Mouse (Mus musculus): ENCODE data around the gene Spata1. TPM values are rescaled to one million over a fixed set of nuclear protein-coding genes. Genes with fewer than 3 reads are reported as not detected.

Gene Spata1
- polyA plus RNA-seq, 1 experiment from 2014 or later, result 2.8 TPM

DNA sequence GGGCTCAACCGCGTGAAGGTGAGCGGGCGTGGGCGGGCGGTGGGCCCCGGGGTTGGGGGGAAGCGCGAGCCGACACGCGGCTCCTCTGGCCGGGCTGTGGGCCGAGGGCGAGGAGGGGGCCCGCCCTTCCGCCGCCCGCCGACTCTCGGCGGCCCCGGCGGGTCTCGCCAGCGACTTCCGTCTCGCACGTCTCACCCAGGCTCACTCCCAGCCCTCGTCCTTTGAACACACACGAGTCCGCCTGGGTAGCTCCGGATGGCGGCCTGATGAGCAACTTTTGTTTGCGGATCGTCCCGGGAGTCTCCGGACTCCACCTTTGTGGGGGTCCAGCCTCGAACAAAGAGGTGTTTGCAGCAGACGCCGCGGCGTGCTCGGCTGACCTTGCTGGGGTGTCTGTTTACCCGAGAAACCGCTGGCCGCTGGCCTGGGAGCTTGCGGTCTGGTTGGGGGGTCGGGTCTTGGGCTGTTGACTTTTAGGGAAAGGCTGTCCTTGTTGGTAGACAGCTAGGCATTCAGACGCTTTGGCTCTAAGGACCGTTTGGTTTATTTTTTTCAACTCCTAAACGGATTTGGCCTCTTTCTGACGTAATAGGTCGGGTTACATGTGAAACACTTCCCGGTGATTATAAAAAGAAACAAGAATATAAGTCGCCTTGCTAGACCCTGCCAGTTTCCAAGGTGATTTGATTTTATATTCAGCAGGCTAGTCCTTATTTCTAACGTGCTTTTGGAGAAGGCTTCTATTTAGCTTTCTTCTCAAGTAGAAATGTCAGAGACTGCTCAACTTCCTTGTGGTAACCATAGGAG is 653 bp upstream of the Spata1 start:
- Histone ChIP-seq H3K27me3 (replicated peaks) (no peaks in the 10 kb centered on the region), H3K4me1 (replicated peaks) (peaks cover 18% of the 10 kb centered on the region), H3K27ac (peak overlapping the region; percentile 96), H3K4me2 (replicated peaks) (peak overlapping the region; percentile 65), H3K36me3 (peaks cover 5% of the 10 kb centered on the region; the same call in 1 of the 2 replicates), H3K9me3 (no peaks in the 10 kb centered on the region), H3K4me3 (replicated peaks) (peak overlapping the region; percentile 87), H3K9ac (peak overlapping the region; percentile 92)
- ATAC-seq, result peak; percentile 74
- under 1% methylated on average over 57 of the region's 57 CpGs for WGBS

DNA sequence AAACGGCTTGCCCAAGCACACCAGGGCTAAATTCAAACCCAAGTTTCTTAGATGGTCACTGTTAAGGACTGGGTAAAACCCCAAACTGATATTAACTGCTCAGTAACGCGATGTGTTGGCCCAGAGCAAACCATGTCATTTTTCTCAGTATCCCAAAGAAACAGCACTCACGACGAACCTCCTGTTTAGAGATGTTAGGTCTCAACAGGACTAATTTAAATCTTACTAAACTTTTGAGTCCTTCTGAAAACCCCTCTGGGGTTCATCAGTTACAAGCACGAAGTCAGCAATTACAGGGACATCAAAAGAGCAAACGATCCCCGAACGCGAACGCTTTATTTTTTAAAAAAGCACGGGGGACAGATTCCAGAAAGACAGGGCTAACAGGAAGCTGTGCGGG is 564 bp downstream of the Spata1 start:
- peak overlapping the region; percentile 88 for H3K27ac ChIP-seq
- WGBS, result 3% methylated on average over 13 of the region's 13 CpGs
- ATAC-seq, result peak; percentile 0; the same call in 1 of the 2 replicates
- H3K27me3 ChIP-seq (replicated peaks), result no peaks in the 10 kb centered on the region
- peak overlapping the region; percentile 87 for H3K4me3 ChIP-seq (replicated peaks)
- peaks cover 3% of the 10 kb centered on the region; the same call in 1 of the 2 replicates for H3K36me3 ChIP-seq
- no peaks in the 10 kb centered on the region for H3K9me3 ChIP-seq
- H3K9ac ChIP-seq, result peak overlapping the region; percentile 92
- peaks cover 18% of the 10 kb centered on the region for H3K4me1 ChIP-seq (replicated peaks)
- peak overlapping the region; percentile 34 for H3K4me2 ChIP-seq (replicated peaks)

DNA sequence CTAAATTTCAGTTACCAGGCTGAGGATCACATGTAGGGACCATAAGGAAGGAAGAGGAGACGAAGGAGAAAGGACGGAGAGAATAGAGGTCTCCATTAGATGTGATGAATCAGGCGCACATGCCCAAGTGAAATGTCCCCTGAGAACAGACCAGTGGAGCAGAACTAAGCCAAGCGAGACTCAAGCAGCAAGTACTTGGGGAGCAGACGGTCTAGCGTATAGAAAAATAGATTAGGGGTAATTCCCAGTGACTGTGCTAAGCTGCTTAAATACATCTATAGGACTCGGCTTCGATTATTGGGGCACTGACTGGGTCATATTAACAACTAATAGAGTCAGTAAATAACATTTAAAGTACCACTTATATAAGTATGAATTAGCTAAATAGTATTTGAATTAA is 4.6 kb downstream of the Spata1 start:
- Histone ChIP-seq H3K4me1 (replicated peaks) (no peaks in the 10 kb centered on the region), H3K4me3 (replicated peaks) (no peak overlapping the region), H3K9me3 (no peaks in the 10 kb centered on the region), H3K27ac (no peak overlapping the region), H3K9ac (no peak overlapping the region), H3K36me3 (no peaks in the 10 kb centered on the region), H3K27me3 (replicated peaks) (no peaks in the 10 kb centered on the region), H3K4me2 (replicated peaks) (no peak overlapping the region)
- 90% methylated on average over 8 of the region's 8 CpGs for WGBS
- no peak for ATAC-seq

GRCm38 (mm10) chr3:146486464-146486863 is 13.1 kb downstream of the Spata1 start:
- Histone ChIP-seq H3K4me3 (replicated peaks) (no peak overlapping the region), H3K36me3 (no peaks in the 10 kb centered on the region), H3K27me3 (replicated peaks) (no peaks in the 10 kb centered on the region), H3K27ac (no peak overlapping the region), H3K4me1 (replicated peaks) (no peaks in the 10 kb centered on the region), H3K9ac (no peak overlapping the region), H3K9me3 (no peaks in the 10 kb centered on the region), H3K4me2 (replicated peaks) (no peak overlapping the region)
- ATAC-seq, result no peak
- 89% methylated on average over 4 of the region's 4 CpGs for WGBS

GRCm38 (mm10) chr3:146482044-146482443 is 17.5 kb downstream of the Spata1 start:
- 54% methylated on average over 2 of the region's 2 CpGs for WGBS

GRCm38 (mm10) chr3:146474428-146474827 is 25.1 kb downstream of the Spata1 start:
- no peaks in the 10 kb centered on the region for H3K4me1 ChIP-seq (replicated peaks)
- 94% methylated on average over 3 of the region's 3 CpGs for WGBS
- H3K4me3 ChIP-seq (replicated peaks), result no peak overlapping the region
- no peaks in the 10 kb centered on the region for H3K27me3 ChIP-seq (replicated peaks)
- H3K4me2 ChIP-seq (replicated peaks), result no peak overlapping the region
- H3K36me3 ChIP-seq, result no peaks in the 10 kb centered on the region
- ATAC-seq, result no peak
- no peak overlapping the region for H3K9ac ChIP-seq
- H3K27ac ChIP-seq, result no peak overlapping the region
- H3K9me3 ChIP-seq, result no peaks in the 10 kb centered on the region

More at GRCm38 (mm10) chr3:146482044-146482443, 17.5 kb downstream of the Spata1 start:
- Histone ChIP-seq H3K4me1 (replicated peaks) (no peaks in the 10 kb centered on the region), H3K4me2 (replicated peaks) (no peak overlapping the region), H3K27me3 (replicated peaks) (no peaks in the 10 kb centered on the region), H3K4me3 (replicated peaks) (no peak overlapping the region), H3K9me3 (no peaks in the 10 kb centered on the region), H3K9ac (no peak overlapping the region), H3K27ac (no peak overlapping the region), H3K36me3 (no peaks in the 10 kb centered on the region)
- ATAC-seq, result no peak

DNA sequence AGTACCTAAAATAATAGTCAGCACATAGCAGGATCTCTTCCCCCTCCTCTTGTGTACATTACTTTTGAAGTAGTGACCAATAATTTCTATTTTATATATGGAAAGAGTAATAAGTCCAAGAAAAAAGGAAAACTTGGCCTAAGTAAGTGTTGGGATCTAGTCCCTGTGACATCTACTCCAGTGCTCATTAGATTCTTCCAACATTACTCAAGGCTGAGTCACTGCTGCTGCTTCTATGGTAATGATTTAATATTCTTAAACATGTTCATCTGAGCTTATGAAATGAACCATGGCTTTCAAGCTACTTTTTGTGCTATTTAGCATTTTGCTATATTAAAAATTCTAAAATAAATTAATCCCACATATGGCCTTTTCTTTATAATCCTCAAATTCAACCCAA is 25.8 kb downstream of the Spata1 start:
- Histone ChIP-seq H3K4me3 (replicated peaks) (no peak overlapping the region), H3K9ac (no peak overlapping the region), H3K27me3 (replicated peaks) (no peaks in the 10 kb centered on the region), H3K9me3 (no peaks in the 10 kb centered on the region), H3K4me2 (replicated peaks) (no peak overlapping the region), H3K27ac (no peak overlapping the region), H3K36me3 (no peaks in the 10 kb centered on the region), H3K4me1 (replicated peaks) (no peaks in the 10 kb centered on the region)
- ATAC-seq, result no peak

DNA sequence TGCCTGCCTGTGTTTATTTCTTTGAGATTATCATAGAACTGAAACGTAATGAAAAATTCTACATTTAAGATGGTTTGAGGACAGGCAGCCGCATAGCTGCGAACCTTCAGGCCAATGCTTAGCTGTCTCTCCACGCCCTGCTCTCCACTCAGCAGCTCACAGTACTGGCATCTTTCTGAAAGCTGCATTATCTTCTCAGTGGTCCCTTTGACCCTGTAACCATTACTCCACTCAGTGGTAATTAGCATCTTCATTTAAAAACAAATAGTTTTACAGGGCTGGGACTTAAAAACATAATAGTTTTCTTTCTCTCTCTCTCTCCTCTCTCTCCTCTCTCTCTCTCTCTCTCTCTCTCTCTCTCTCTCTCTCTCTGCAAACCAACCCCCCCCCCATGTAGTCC is 26.9 kb downstream of the Spata1 start:
- WGBS, result 63% methylated on average over 4 of the region's 4 CpGs
- no peak overlapping the region for H3K9ac ChIP-seq
- no peak overlapping the region for H3K4me2 ChIP-seq (replicated peaks)
- no peaks in the 10 kb centered on the region for H3K9me3 ChIP-seq
- no peaks in the 10 kb centered on the region for H3K27me3 ChIP-seq (replicated peaks)
- H3K36me3 ChIP-seq, result no peaks in the 10 kb centered on the region
- no peak overlapping the region for H3K4me3 ChIP-seq (replicated peaks)
- no peak overlapping the region for H3K27ac ChIP-seq
- ATAC-seq, result no peak
- no peaks in the 10 kb centered on the region for H3K4me1 ChIP-seq (replicated peaks)

DNA sequence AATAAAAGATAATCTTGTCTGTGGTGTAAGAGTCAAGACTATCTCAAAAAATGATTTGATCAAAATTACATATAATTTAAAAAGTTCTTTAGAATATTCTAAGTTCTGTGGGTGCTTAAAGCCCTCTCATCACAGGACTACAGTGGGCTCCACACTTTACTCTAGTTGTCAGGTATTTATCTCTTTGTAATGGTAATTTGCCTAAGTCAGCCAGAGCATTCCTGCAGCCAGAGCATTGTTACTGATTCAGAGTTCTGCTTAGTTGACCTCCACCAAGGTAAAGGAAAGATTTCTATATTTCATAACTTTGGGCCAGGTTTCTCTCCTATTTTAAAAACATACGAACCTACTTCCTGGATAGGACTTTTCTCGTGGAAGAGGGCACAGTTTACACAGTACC is 30.3 kb downstream of the Spata1 start:
- whole genome bisulfite sequencing, result 76% methylated on average over 2 of the region's 2 CpGs
- no peak overlapping the region for H3K4me3 ChIP-seq (replicated peaks)
- H3K27me3 ChIP-seq (replicated peaks), result no peaks in the 10 kb centered on the region
- H3K36me3 ChIP-seq, result no peaks in the 10 kb centered on the region
- H3K4me2 ChIP-seq (replicated peaks), result no peak overlapping the region
- no peaks in the 10 kb centered on the region for H3K4me1 ChIP-seq (replicated peaks)
- no peaks in the 10 kb centered on the region for H3K9me3 ChIP-seq
- no peak overlapping the region for H3K9ac ChIP-seq
- H3K27ac ChIP-seq, result no peak overlapping the region
- ATAC-seq, result no peak

- H3K27ac ChIP-seq, result no peak overlapping the region
- no peak overlapping the region for H3K9ac ChIP-seq
- WGBS, result 56% methylated on average over 2 of the region's 2 CpGs
- H3K4me2 ChIP-seq (replicated peaks), result no peak overlapping the region
- no peak overlapping the region for H3K4me3 ChIP-seq (replicated peaks)
- H3K27me3 ChIP-seq (replicated peaks), result no peaks in the 10 kb centered on the region
- peak; percentile 47; the same call in 1 of the 2 replicates for ATAC-seq
- H3K9me3 ChIP-seq, result no peaks in the 10 kb centered on the region
- no peaks in the 10 kb centered on the region for H3K4me1 ChIP-seq (replicated peaks)
- no peaks in the 10 kb centered on the region for H3K36me3 ChIP-seq
Measured at GRCm38 (mm10) chr3:146462939-146463338, 36.6 kb downstream of the Spata1 start.

DNA sequence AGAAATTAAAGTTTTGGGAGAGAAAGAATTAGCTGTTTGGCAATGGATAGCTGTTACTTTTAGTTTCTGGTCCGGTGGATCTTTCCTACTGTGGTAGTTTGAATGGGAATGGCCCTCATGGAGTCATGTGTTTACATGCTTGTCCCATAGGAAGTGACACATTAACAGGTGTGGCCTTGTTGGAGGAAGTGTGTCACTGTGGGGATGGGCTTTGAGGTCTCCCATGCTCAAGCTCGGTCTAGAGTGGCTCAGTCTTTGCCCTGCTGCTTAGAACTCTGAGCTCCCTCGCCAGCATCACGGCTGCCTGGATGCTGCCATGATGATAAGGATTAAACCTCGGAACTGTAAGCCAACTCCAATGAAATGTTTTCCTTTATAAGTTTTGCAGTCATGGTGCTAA is 48.2 kb downstream of the Spata1 start:
- WGBS, result 94% methylated on average over 5 of the region's 5 CpGs
- H3K9ac ChIP-seq, result no peak overlapping the region
- ATAC-seq, result no peak
- H3K27me3 ChIP-seq (replicated peaks), result no peaks in the 10 kb centered on the region
- H3K4me1 ChIP-seq (replicated peaks), result 0 out of 2 replicates have a peak, but pooled peaks cover 2% of the 10 kb centered on the region
- H3K36me3 ChIP-seq, result no peaks in the 10 kb centered on the region
- H3K9me3 ChIP-seq, result no peaks in the 10 kb centered on the region
- H3K4me3 ChIP-seq (replicated peaks), result no peak overlapping the region
- H3K27ac ChIP-seq, result no peak overlapping the region
- H3K4me2 ChIP-seq (replicated peaks), result no peak overlapping the region

GRCm38 (mm10) chr3:146450371-146450841 is 49.1 kb downstream of the Spata1 start:
- Histone ChIP-seq H3K27me3 (replicated peaks) (no peaks in the 10 kb centered on the region), H3K4me2 (replicated peaks) (peak overlapping the region; percentile 68), H3K4me3 (replicated peaks) (peak overlapping the region; percentile 56), H3K9me3 (no peaks in the 10 kb centered on the region), H3K9ac (peak overlapping the region; percentile 66), H3K36me3 (no peaks in the 10 kb centered on the region), H3K4me1 (replicated peaks) (0 out of 2 replicates have a peak, but pooled peaks cover 2% of the 10 kb centered on the region), H3K27ac (peak overlapping the region; percentile 81)
- 0% methylated on average over 29 of the region's 29 CpGs for WGBS
- peak; percentile 99 for ATAC-seq

Data from intestine, embryonic 15.5 days (tissue).